Mouse (Mus musculus): Measurements from ENCODE around the gene Olfr466. TPM values are rescaled to one million over a fixed set of nuclear protein-coding genes. Genes with fewer than 3 reads are reported as not detected.

Gene Olfr466
- 0.16 TPM for polyA plus RNA-seq (2017; shearing (Covaris generic))

GRCm38 (mm10) chr13:65149940-65150339, at the start of gene Olfr466:
Gene Olfr466, plus strand, starts transcription at chr13:65150240.

GRCm38 (mm10) chr13:65112459-65113110, 37.5 kb upstream of the Olfr466 start, which contains the start of gene Mfsd14b:
Gene Mfsd14b, minus strand, starts transcription at chr13:65112975.

GRCm38 (mm10) chr13:65137789-65138188, 12.3 kb upstream of the Olfr466 start, which contains the start of gene Olfr465-ps1:
Gene Olfr465-ps1, plus strand, starts transcription at chr13:65138089.

Other genes starting within 250 kb of the Olfr466 start
- gene Cntnap3, start 246.3 kb upstream of the Olfr466 start, polyA plus RNA-seq (2017; shearing (Covaris generic)), result not detected
- not detected for gene Spata31, start 232.8 kb upstream of the Olfr466 start, polyA plus RNA-seq (2017; shearing (Covaris generic))
- gene Spata31d1c, start 117.2 kb upstream of the Olfr466 start, polyA plus RNA-seq (2017; shearing (Covaris generic)), result not detected
- gene Prss47, start 97.5 kb upstream of the Olfr466 start, polyA plus RNA-seq (2017; shearing (Covaris generic)), result not detected
- gene Mfsd14b, start 37.3 kb upstream of the Olfr466 start, polyA plus RNA-seq (2017; shearing (Covaris generic)), result 58.5 TPM
- not detected for gene Olfr465-ps1, start 12.2 kb upstream of the Olfr466 start, polyA plus RNA-seq (2017; shearing (Covaris generic))
- gene Nlrp4f, start 55.7 kb downstream of the Olfr466 start, polyA plus RNA-seq (2017; shearing (Covaris generic)), result not detected
- gene Gm10775, start 109.3 kb downstream of the Olfr466 start, polyA plus RNA-seq (2017; shearing (Covaris generic)), result not detected
- gene Zfp369, start 128.6 kb downstream of the Olfr466 start, polyA plus RNA-seq (2017; shearing (Covaris generic)), result 13.6 TPM

Measured in naive thymus-derived CD4-positive, alpha-beta T cell, adult 5 months (primary cell).